Mouse (Mus musculus) MEL (cell line): ENCODE results near the gene Haao. TPM values are rescaled to one million over a fixed set of nuclear protein-coding genes. Genes with fewer than 3 reads are reported as not detected.

Experiments used
- DNase-seq: peaks from one replicate; pipeline ENCODE4 v3.0.0; 2011; ENCODE audit warnings: low read depth, low spot score
- H3K27ac ChIP-seq: 2 replicates; pipeline ENCODE4 v1.5.1; 2012; ENCODE audit warnings: low read depth, mild to moderate bottlenecking, control low read depth, low read length, moderate library complexity; ENCODE audit not compliant: control insufficient read depth
- H3K27me3 ChIP-seq, 2 experiments: fragments of 150-350 bp in 1 of 2; sonication (generic) in 1 of 2; 2 replicates each; pipeline ENCODE4 v1.6.1; 2012; ENCODE audit warnings: low read length in 2 of 2, mild to moderate bottlenecking in 2 of 2, improper control_type of control experiment in 1 of 2, moderate library complexity in 1 of 2; ENCODE audit not compliant: insufficient read depth in 2 of 2, control insufficient read depth in 1 of 2
- H3K36me3 ChIP-seq, 2 experiments: 2 replicates each; pipeline ENCODE4 v1.6.1; 2012 to 2014; ENCODE audit warnings: low read length in 2 of 2, improper control_type of control experiment in 1 of 2, inconsistent platforms in 1 of 2, mild to moderate bottlenecking in 1 of 2; ENCODE audit not compliant: insufficient read depth in 2 of 2, control insufficient read depth in 1 of 2
- H3K4me1 ChIP-seq, 2 experiments: fragments of 150-350 bp in 1 of 2; sonication (generic) in 1 of 2; 2 replicates each; pipeline ENCODE4 v1.6.1; 2012; ENCODE audit warnings: low read length in 2 of 2, improper control_type of control experiment in 1 of 2, mild to moderate bottlenecking in 1 of 2; ENCODE audit not compliant: insufficient read depth in 2 of 2, control insufficient read depth in 1 of 2
- H3K4me3 ChIP-seq, 2 experiments: fragments of 150-350 bp in 1 of 2; sonication (generic) in 1 of 2; 2 replicates each; pipeline ENCODE4 v1.5.1; 2012; ENCODE audit warnings: low read depth in 2 of 2, low read length in 2 of 2, mild to moderate bottlenecking in 2 of 2, moderate library complexity in 2 of 2, control low read depth in 1 of 2, improper control_type of control experiment in 1 of 2; ENCODE audit not compliant: control insufficient read depth in 1 of 2, insufficient read depth in 1 of 2
- H3K79me2 ChIP-seq: 2 replicates; pipeline ENCODE4 v1.6.1; 2012; ENCODE audit warnings: mild to moderate bottlenecking, low read length, moderate library complexity; ENCODE audit not compliant: control insufficient read depth, poor library complexity, insufficient read depth
- H3K9ac ChIP-seq: 2 replicates; pipeline ENCODE4 v1.6.1; 2012; ENCODE audit warnings: low read depth, mild to moderate bottlenecking, control low read depth, low read length, moderate library complexity; ENCODE audit not compliant: control insufficient read depth, poor library complexity, severe bottlenecking
- H3K9me3 ChIP-seq: fragments of 150-350 bp; sonication (generic); replicated peaks from 2 replicates; pipeline ENCODE4 v1.6.1; 2012; ENCODE audit warnings: mild to moderate bottlenecking, low read length, improper control_type of control experiment, moderate library complexity; ENCODE audit not compliant: insufficient read depth
- BHLHE40 ChIP-seq: IDR thresholded peaks from 2 replicates; pipeline ENCODE4 v1.6.1; 2012; ENCODE audit warnings: low read depth, mild to moderate bottlenecking, inconsistent platforms, low read length, improper control_type of control experiment, borderline replicate concordance
- CHD2 ChIP-seq: IDR thresholded peaks from 2 replicates; pipeline ENCODE4 v1.6.1; 2011; ENCODE audit warnings: low read length, improper control_type of control experiment
- CTCF ChIP-seq, 3 experiments: IDR thresholded peaks in 2 of 3; conservative IDR thresholded peaks in 1 of 3; 2 replicates each; pipeline ENCODE4 v1.5.1; 2011 to 2012; ENCODE audit warnings: low read length in 3 of 3, low read depth in 2 of 3, mild to moderate bottlenecking in 2 of 3, improper control_type of control experiment in 1 of 3, inconsistent platforms in 1 of 3, mixed read lengths in 1 of 3, moderate library complexity in 1 of 3; ENCODE audit not compliant: control insufficient read depth in 1 of 3, insufficient read depth in 1 of 3, poor library complexity in 1 of 3, severe bottlenecking in 1 of 3
- E2F4 ChIP-seq: IDR thresholded peaks from 2 replicates; pipeline ENCODE4 v1.6.1; 2011; ENCODE audit warnings: low read depth, low read length, improper control_type of control experiment, borderline replicate concordance
- ELF1 ChIP-seq: IDR thresholded peaks from 2 replicates; pipeline ENCODE4 v1.6.1; 2014; ENCODE audit warnings: low read depth, mild to moderate bottlenecking, inconsistent platforms, low read length, improper control_type of control experiment, moderate library complexity
- GABPA ChIP-seq: IDR thresholded peaks from 2 replicates; pipeline ENCODE4 v1.6.1; 2012; ENCODE audit warnings: low read depth, mild to moderate bottlenecking, inconsistent platforms, low read length, improper control_type of control experiment, moderate library complexity
- JUND ChIP-seq: IDR thresholded peaks from 2 replicates; pipeline ENCODE4 v1.6.1; 2011; ENCODE audit warnings: low read depth, mild to moderate bottlenecking, improper control_type of control experiment, low read length
- KAT2A ChIP-seq: conservative IDR thresholded peaks from 2 replicates; pipeline ENCODE4 v1.6.1; 2012; ENCODE audit warnings: low read depth, low read length, improper control_type of control experiment, inconsistent platforms
- MAX ChIP-seq: IDR thresholded peaks from 2 replicates; pipeline ENCODE4 v1.6.1; 2011; ENCODE audit warnings: low read length, improper control_type of control experiment
- MAZ ChIP-seq: IDR thresholded peaks from 2 replicates; pipeline ENCODE4 v1.6.1; 2012; ENCODE audit warnings: low read depth, mild to moderate bottlenecking, inconsistent platforms, low read length, improper control_type of control experiment
- MEF2A ChIP-seq: IDR thresholded peaks from 2 replicates; pipeline ENCODE4 v1.6.1; 2014; ENCODE audit warnings: low read depth, mild to moderate bottlenecking, inconsistent platforms, low read length, improper control_type of control experiment; ENCODE audit not compliant: poor library complexity, insufficient replicate concordance, severe bottlenecking; ENCODE audit errors: extremely low read depth
- MXI1 ChIP-seq: IDR thresholded peaks from 2 replicates; pipeline ENCODE4 v1.6.1; 2011; ENCODE audit warnings: mild to moderate bottlenecking, low read depth, low read length, improper control_type of control experiment
- NELFE ChIP-seq: IDR thresholded peaks from 2 replicates; pipeline ENCODE4 v1.6.1; 2011; ENCODE audit warnings: low read depth, low read length, improper control_type of control experiment
- RAD21 ChIP-seq: IDR thresholded peaks from 2 replicates; pipeline ENCODE4 v1.6.1; 2011; ENCODE audit warnings: mild to moderate bottlenecking, low read depth, low read length, improper control_type of control experiment
- RCOR1 ChIP-seq: IDR thresholded peaks from 2 replicates; pipeline ENCODE4 v1.6.1; 2012; ENCODE audit warnings: low read depth, mild to moderate bottlenecking, inconsistent platforms, low read length, improper control_type of control experiment
- SMC3 ChIP-seq: IDR thresholded peaks from 2 replicates; pipeline ENCODE4 v1.6.1; 2011; ENCODE audit warnings: low read depth, low read length, improper control_type of control experiment
- TAL1 ChIP-seq: IDR thresholded peaks from 2 replicates; pipeline ENCODE4 v1.6.1; 2012; ENCODE audit warnings: mild to moderate bottlenecking, inconsistent platforms, low read length, moderate library complexity, mixed read lengths
- TBP ChIP-seq: IDR thresholded peaks from 2 replicates; pipeline ENCODE4 v1.8.0; 2011; ENCODE audit warnings: low read depth, low read length, improper control_type of control experiment
- UBTF ChIP-seq: IDR thresholded peaks from 2 replicates; pipeline ENCODE4 v1.6.1; 2012; ENCODE audit warnings: low read depth, mild to moderate bottlenecking, inconsistent platforms, low read length, improper control_type of control experiment, moderate library complexity, borderline replicate concordance; ENCODE audit not compliant: insufficient read depth
- USF1 ChIP-seq: IDR thresholded peaks from 2 replicates; pipeline ENCODE4 v1.6.1; 2014; ENCODE audit warnings: low read depth, mild to moderate bottlenecking, inconsistent platforms, low read length, improper control_type of control experiment, moderate library complexity
- ZC3H11A ChIP-seq: IDR thresholded peaks from 2 replicates; pipeline ENCODE4 v1.6.1; 2012; ENCODE audit warnings: low read depth, mild to moderate bottlenecking, inconsistent platforms, low read length, improper control_type of control experiment
- ZKSCAN1 ChIP-seq: IDR thresholded peaks from 2 replicates; pipeline ENCODE4 v1.6.1; 2012; ENCODE audit warnings: low read depth, mild to moderate bottlenecking, inconsistent platforms, low read length, improper control_type of control experiment, moderate library complexity
- ZMIZ1 ChIP-seq: IDR thresholded peaks from 2 replicates; pipeline ENCODE4 v1.6.1; 2012; ENCODE audit warnings: low read depth, mild to moderate bottlenecking, inconsistent platforms, low read length, improper control_type of control experiment, moderate library complexity
- polyA plus RNA-seq, 2 experiments: library from polyadenylated mRNA; stranded (reverse) in 1 of 2; unstranded in 1 of 2; fragments of >175 nt in 1 of 2; fragments of >200 nt in 1 of 2; gene quantifications; 2 replicates each; pipeline versions ENCODE4 v1.2.1 to v1.2.4; 2012; ENCODE audit warnings: low replicate concordance in 2 of 2, low read depth in 1 of 2; ENCODE audit not compliant: insufficient read length in 2 of 2, insufficient read depth in 1 of 2, missing spikeins in 1 of 2
- total RNA-seq: library from RNA; depleted of rRNA; stranded (reverse); fragments of 300-350 nt; gene quantifications from 2 replicates; pipeline ENCODE4 v1.2.3, GENCODE M21; 2012

Haao gene
- total and polyA plus RNA-seq, 3 experiments = 1.5 to 2.8 TPM; not detected in 1

GRCm38 (mm10) chr17:83897361-83897799 is 49.6 kb upstream of the Haao start:
- no peaks in the 10 kb centered on the region for H3K36me3 ChIP-seq
- TF ChIP-seq KAT2A = no peak
- TF ChIP-seq JUND = no peak
- TF ChIP-seq ZMIZ1 = no peak
- no peak for TF ChIP-seq GABPA
- no peak for TF ChIP-seq BHLHE40
- no peak for TF ChIP-seq CHD2
- TF ChIP-seq ZKSCAN1 = no peak
- TF ChIP-seq TAL1 = no peak
- no peak for TF ChIP-seq MAZ
- no peak for TF ChIP-seq MXI1
- no peak for TF ChIP-seq TBP
- no peak for TF ChIP-seq UBTF
- TF ChIP-seq RAD21 = no peak
- TF ChIP-seq CTCF (IDR thresholded peaks at IDR 0.05 in 2 of 3, conservative IDR thresholded peaks at IDR 0.05 in 1 of 3; ENCODE audit: control insufficient read depth in 1 of 3, insufficient read depth in 1 of 3, low read depth in 2 of 3, low read length in 3 of 3, poor library complexity in 1 of 3, severe bottlenecking in 1 of 3) = no peak
- TF ChIP-seq ZC3H11A = no peak
- no peak for TF ChIP-seq MAX
- TF ChIP-seq ELF1 = no peak
- no peak for TF ChIP-seq USF1
- no peak overlapping the region for H3K9ac ChIP-seq
- H3K4me3 ChIP-seq = no peak overlapping the region
- H3K27ac ChIP-seq = no peak overlapping the region
- H3K4me1 ChIP-seq = peaks cover 0 to 4% of the 10 kb centered on the region in 2 experiments; a peak in 1 of 4 replicates
- no peaks in the 10 kb centered on the region for H3K9me3 ChIP-seq
- no peaks in the 10 kb centered on the region for H3K27me3 ChIP-seq
- no peak for DNase-seq
- H3K79me2 ChIP-seq = no peaks in the 10 kb centered on the region

- peak; percentile 50 for TF ChIP-seq SMC3
- peak; percentile 58 to 71 (median 66) for TF ChIP-seq CTCF (IDR thresholded peaks at IDR 0.05 in 2 of 3, conservative IDR thresholded peaks at IDR 0.05 in 1 of 3; ENCODE audit: control insufficient read depth in 1 of 3, insufficient read depth in 1 of 3, low read depth in 2 of 3, low read length in 3 of 3, poor library complexity in 1 of 3, severe bottlenecking in 1 of 3)
- no peak for TF ChIP-seq ELF1
- no peak for TF ChIP-seq TAL1
- no peak for TF ChIP-seq NELFE
- TF ChIP-seq MAX = no peak
- TF ChIP-seq RCOR1 = no peak
- TF ChIP-seq E2F4 = no peak
- no peak for TF ChIP-seq MEF2A
- TF ChIP-seq RAD21 = peak; percentile 64
- peak; percentile 71 for DNase-seq
Measured at GRCm38 (mm10) chr17:83896723-83897122, 49.0 kb upstream of the Haao start.

More at GRCm38 (mm10) chr17:83896723-83897122, 49.0 kb upstream of the Haao start:
- Histone ChIP-seq H3K4me1 (peaks cover 0 to 4% of the 10 kb centered on the region in 2 experiments; a peak in 1 of 4 replicates), H3K79me2 (no peaks in the 10 kb centered on the region), H3K27ac (no peak overlapping the region), H3K4me3 (no peak overlapping the region), H3K9ac (no peak overlapping the region), H3K9me3 (no peaks in the 10 kb centered on the region), H3K36me3 (no peaks in the 10 kb centered on the region), H3K27me3 (no peaks in the 10 kb centered on the region)
